Mouse (Mus musculus) erythroid progenitor cell, adult 5-6 weeks (primary cell): ENCODE data around the gene Lmbr1l. TPM values are rescaled to one million over a fixed set of nuclear protein-coding genes. Genes with fewer than 3 reads are reported as not detected.
A peak's percentile ranks its signal among the peaks of the same experiment; 100 is the strongest.

Experiments
- ATAC-seq: replicated peaks from 2 replicates; pipeline ENCODE4 v1.8.0; 2016; ENCODE audit warnings: moderate number of reproducible peaks, mild to moderate bottlenecking, moderate TSS enrichment, inconsistent platforms; ENCODE audit not compliant: poor library complexity, low FRiP score, severe bottlenecking
- total RNA-seq, 2 experiments: library from RNA; stranded (forward) in 1 of 2; stranded (reverse) in 1 of 2; fragments of 150-400 nt in 1 of 2; fragments of 186-747, 209-891 nt in 1 of 2; gene quantifications; 2 replicates each; pipeline versions ENCODE4 v1.2.3 to v1.2.4; 2015 to 2017; ENCODE audit warnings: low replicate concordance in 2 of 2

Gene Lmbr1l
- total RNA-seq, 2 experiments from 2014 or later, result 12.1 to 15.1 TPM

- peak; percentile 39; the same call in 1 of the 2 replicates for ATAC-seq
These were observed 46.7 kb downstream of the Lmbr1l start, which contains the start of gene Kmt2d for GRCm38 (mm10) chr15:98871070-98871915. Gene Kmt2d (minus strand): TSS chr15:98871204.

- ATAC-seq, result 0 out of 2 replicates have a peak, but pooled peaks have one; percentile 22
These were observed 47.6 kb downstream of the Lmbr1l start for GRCm38 (mm10) chr15:98870179-98871069.

GRCm38 (mm10) chr15:98869342-98870178 is 48.5 kb downstream of the Lmbr1l start:
- ATAC-seq, result 0 out of 2 replicates have a peak, but pooled peaks have one; percentile 40

GRCm38 (mm10) chr15:98868346-98869063 is 49.5 kb downstream of the Lmbr1l start:
- ATAC-seq, result no peak

GRCm38 (mm10) chr15:98867321-98867720 is 50.7 kb downstream of the Lmbr1l start:
- no peak for ATAC-seq

- ATAC-seq, result no peak
These were observed 51.5 kb downstream of the Lmbr1l start for GRCm38 (mm10) chr15:98866501-98866900.

GRCm38 (mm10) chr15:98865771-98866170 is 52.3 kb downstream of the Lmbr1l start:
- no peak for ATAC-seq

GRCm38 (mm10) chr15:98864951-98865350 is 53.1 kb downstream of the Lmbr1l start:
- ATAC-seq, result no peak

- ATAC-seq, result no peak
These were observed 54.5 kb downstream of the Lmbr1l start for GRCm38 (mm10) chr15:98863451-98863958.

- no peak for ATAC-seq
These were observed 56.2 kb downstream of the Lmbr1l start for GRCm38 (mm10) chr15:98861701-98862410.

GRCm38 (mm10) chr15:98860921-98861320 is 57.1 kb downstream of the Lmbr1l start:
- no peak for ATAC-seq

GRCm38 (mm10) chr15:98859319-98860043 is 58.5 kb downstream of the Lmbr1l start:
- ATAC-seq, result no peak

- ATAC-seq, result no peak
These were observed 63.8 kb downstream of the Lmbr1l start for GRCm38 (mm10) chr15:98854214-98854613.

Other genes with a start within 250 kb of the Lmbr1l start
- gene Rnd1, start 240.8 kb downstream of the Lmbr1l start, total RNA-seq (2015; ENCODE audit: low replicate concordance), result 0.36 TPM in 1 of 2 replicates, not detected in the other
- gene Rnd1, start 240.8 kb downstream of the Lmbr1l start, total RNA-seq (2017; ENCODE audit: low replicate concordance), result not detected in 2 replicates
- gene Ccdc65, start 210.0 kb downstream of the Lmbr1l start, total RNA-seq (2015; ENCODE audit: low replicate concordance), result not detected in 2 replicates
- not detected in 2 replicates for gene Ccdc65, start 210.0 kb downstream of the Lmbr1l start, total RNA-seq (2017; ENCODE audit: low replicate concordance)
- gene Fkbp11, start 190.0 kb downstream of the Lmbr1l start, total RNA-seq (2015; ENCODE audit: low replicate concordance), result 2.5 TPM in 1 of 2 replicates, not detected in the other
- gene Fkbp11, start 190.0 kb downstream of the Lmbr1l start, total RNA-seq (2017; ENCODE audit: low replicate concordance), result 1.4 TPM in 1 of 2 replicates, not detected in the other
- gene Arf3, start 155.0 kb downstream of the Lmbr1l start, total RNA-seq (2015; ENCODE audit: low replicate concordance), result 5.4 and 7.6 TPM in 2 replicates
- 4.6 and 4.8 TPM in 2 replicates for gene Arf3, start 155.0 kb downstream of the Lmbr1l start, total RNA-seq (2017; ENCODE audit: low replicate concordance)
- gene Wnt10b, start 140.1 kb downstream of the Lmbr1l start, total RNA-seq (2015; ENCODE audit: low replicate concordance), result 0.36 TPM in 1 of 2 replicates, not detected in the other
- not detected in 2 replicates for gene Wnt10b, start 140.1 kb downstream of the Lmbr1l start, total RNA-seq (2017; ENCODE audit: low replicate concordance)
- gene Wnt1, start 128.4 kb downstream of the Lmbr1l start, total RNA-seq (2015; ENCODE audit: low replicate concordance), result not detected in 2 replicates
- not detected in 2 replicates for gene Wnt1, start 128.4 kb downstream of the Lmbr1l start, total RNA-seq (2017; ENCODE audit: low replicate concordance)
- not detected in 2 replicates for gene Ddn, start 108.7 kb downstream of the Lmbr1l start, total RNA-seq (2015; ENCODE audit: low replicate concordance)
- not detected in 2 replicates for gene Ddn, start 108.7 kb downstream of the Lmbr1l start, total RNA-seq (2017; ENCODE audit: low replicate concordance)
- gene Prkag1, start 86.7 kb downstream of the Lmbr1l start, total RNA-seq (2015; ENCODE audit: low replicate concordance), result 58.0 and 61.2 TPM in 2 replicates
- gene Prkag1, start 86.7 kb downstream of the Lmbr1l start, total RNA-seq (2017; ENCODE audit: low replicate concordance), result 73.0 and 87.4 TPM in 2 replicates
- 29.2 and 52.4 TPM in 2 replicates for gene Kmt2d, start 47.0 kb downstream of the Lmbr1l start, total RNA-seq (2015; ENCODE audit: low replicate concordance)
- 69.3 and 96.1 TPM in 2 replicates for gene Kmt2d, start 47.0 kb downstream of the Lmbr1l start, total RNA-seq (2017; ENCODE audit: low replicate concordance)
- 2.2 and 5.9 TPM in 2 replicates for gene Rhebl1, start 23.7 kb downstream of the Lmbr1l start, total RNA-seq (2015; ENCODE audit: low replicate concordance)
- not detected in 2 replicates for gene Rhebl1, start 23.7 kb downstream of the Lmbr1l start, total RNA-seq (2017; ENCODE audit: low replicate concordance)
- gene Dhh, start 19.7 kb downstream of the Lmbr1l start, total RNA-seq (2015; ENCODE audit: low replicate concordance), result not detected in 2 replicates
- not detected in 2 replicates for gene Dhh, start 19.7 kb downstream of the Lmbr1l start, total RNA-seq (2017; ENCODE audit: low replicate concordance)
- 2,503 and 2,754 TPM in 2 replicates for gene Tuba1b, start 16.3 kb upstream of the Lmbr1l start, total RNA-seq (2015; ENCODE audit: low replicate concordance)
- 632 and 670 TPM in 2 replicates for gene Tuba1b, start 16.3 kb upstream of the Lmbr1l start, total RNA-seq (2017; ENCODE audit: low replicate concordance)
- not detected in 2 replicates for gene Gm49450, start 35.3 kb upstream of the Lmbr1l start, total RNA-seq (2015; ENCODE audit: low replicate concordance)
- not detected in 2 replicates for gene Gm49450, start 35.3 kb upstream of the Lmbr1l start, total RNA-seq (2017; ENCODE audit: low replicate concordance)
- gene Tuba1a, start 35.5 kb upstream of the Lmbr1l start, total RNA-seq (2015; ENCODE audit: low replicate concordance), result 6.5 and 38.1 TPM in 2 replicates
- 5.9 and 9.6 TPM in 2 replicates for gene Tuba1a, start 35.5 kb upstream of the Lmbr1l start, total RNA-seq (2017; ENCODE audit: low replicate concordance)
- 637 and 660 TPM in 2 replicates for gene Tuba1c, start 111.7 kb upstream of the Lmbr1l start, total RNA-seq (2015; ENCODE audit: low replicate concordance)
- gene Tuba1c, start 111.7 kb upstream of the Lmbr1l start, total RNA-seq (2017; ENCODE audit: low replicate concordance), result 271 and 335 TPM in 2 replicates
- gene Prph, start 136.9 kb upstream of the Lmbr1l start, total RNA-seq (2015; ENCODE audit: low replicate concordance), result not detected in 2 replicates
- gene Prph, start 136.9 kb upstream of the Lmbr1l start, total RNA-seq (2017; ENCODE audit: low replicate concordance), result not detected in 2 replicates
- gene Troap, start 156.3 kb upstream of the Lmbr1l start, total RNA-seq (2015; ENCODE audit: low replicate concordance), result 152 and 157 TPM in 2 replicates
- gene Troap, start 156.3 kb upstream of the Lmbr1l start, total RNA-seq (2017; ENCODE audit: low replicate concordance), result 126 and 180 TPM in 2 replicates
- not detected in 2 replicates for gene C1ql4, start 169.6 kb upstream of the Lmbr1l start, total RNA-seq (2015; ENCODE audit: low replicate concordance)
- gene C1ql4, start 169.6 kb upstream of the Lmbr1l start, total RNA-seq (2017; ENCODE audit: low replicate concordance), result not detected in 2 replicates
- gene Dnajc22, start 174.9 kb upstream of the Lmbr1l start, total RNA-seq (2015; ENCODE audit: low replicate concordance), result not detected in 2 replicates
- not detected in 2 replicates for gene Dnajc22, start 174.9 kb upstream of the Lmbr1l start, total RNA-seq (2017; ENCODE audit: low replicate concordance)
- gene Spats2, start 207.7 kb upstream of the Lmbr1l start, total RNA-seq (2015; ENCODE audit: low replicate concordance), result not detected in 2 replicates
- 0.51 TPM in 1 of 2 replicates, not detected in the other for gene Spats2, start 207.7 kb upstream of the Lmbr1l start, total RNA-seq (2017; ENCODE audit: low replicate concordance)